Mouse (Mus musculus) cerebellum, adult 11 months (tissue): ENCODE data around the gene Grpel1.

Source experiments
- DNase-seq: peaks from one replicate; pipeline ENCODE4 v3.0.0; 2022

The Grpel1 gene

DNA sequence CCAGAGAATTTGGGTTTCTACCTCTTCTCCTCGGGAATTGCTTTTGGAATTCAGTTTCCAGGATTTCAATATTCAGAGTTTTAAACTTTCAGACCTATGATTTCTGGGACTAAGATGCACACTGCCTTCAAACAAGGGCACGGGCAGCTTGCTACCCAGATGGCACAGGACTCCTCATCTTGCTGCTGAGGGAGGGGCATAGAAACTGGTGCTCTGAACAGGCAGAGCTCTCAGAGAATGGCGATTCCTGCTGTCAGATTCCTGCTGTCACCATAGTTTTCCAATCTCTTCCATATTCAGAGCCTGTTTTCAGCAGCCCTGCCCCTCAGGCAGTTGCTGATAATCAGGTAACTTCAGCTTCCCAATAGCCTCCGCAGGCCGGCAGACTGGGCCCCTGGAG is 50.8 kb downstream of the Grpel1 start:
- no peak for DNase-seq

DNA sequence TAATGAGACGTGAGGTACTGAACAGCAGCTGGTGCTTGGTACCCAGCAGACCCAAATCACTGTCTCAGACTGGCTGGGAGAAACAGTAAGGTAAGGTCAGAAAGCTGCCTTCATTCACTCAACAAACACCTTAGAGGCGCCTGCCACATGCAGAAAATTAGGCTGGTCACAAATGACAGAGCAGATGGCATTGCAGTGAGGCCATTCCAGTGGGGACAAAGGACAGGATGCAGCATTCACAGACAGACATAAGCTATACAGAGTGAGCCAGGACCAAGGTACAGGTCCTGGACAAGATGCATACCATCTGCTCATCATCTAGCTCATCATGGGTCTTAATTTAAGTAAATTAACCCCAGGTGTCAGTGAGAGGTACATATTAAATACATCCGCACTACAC is 52.8 kb downstream of the Grpel1 start:
- peak; percentile 24 for DNase-seq

DNA sequence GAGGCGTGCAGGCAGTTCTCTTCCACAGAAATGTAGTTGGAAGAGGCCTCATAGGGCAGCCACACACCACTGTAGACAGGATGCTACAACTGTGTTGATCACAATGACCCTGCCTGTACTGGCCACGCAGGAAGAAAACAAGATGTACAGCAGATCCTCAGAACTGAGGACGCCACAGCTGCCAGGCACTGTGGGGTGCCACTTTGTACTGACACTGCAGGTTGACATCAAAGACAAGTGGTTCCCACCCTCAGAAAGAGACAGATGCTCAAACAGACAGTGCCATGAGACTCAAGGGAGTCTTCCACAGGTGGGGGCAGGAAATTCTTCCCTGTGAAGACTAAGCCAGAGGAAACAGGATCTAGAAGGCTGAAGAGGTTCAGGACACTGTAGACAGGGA is 55.0 kb downstream of the Grpel1 start:
- no peak for DNase-seq

DNA sequence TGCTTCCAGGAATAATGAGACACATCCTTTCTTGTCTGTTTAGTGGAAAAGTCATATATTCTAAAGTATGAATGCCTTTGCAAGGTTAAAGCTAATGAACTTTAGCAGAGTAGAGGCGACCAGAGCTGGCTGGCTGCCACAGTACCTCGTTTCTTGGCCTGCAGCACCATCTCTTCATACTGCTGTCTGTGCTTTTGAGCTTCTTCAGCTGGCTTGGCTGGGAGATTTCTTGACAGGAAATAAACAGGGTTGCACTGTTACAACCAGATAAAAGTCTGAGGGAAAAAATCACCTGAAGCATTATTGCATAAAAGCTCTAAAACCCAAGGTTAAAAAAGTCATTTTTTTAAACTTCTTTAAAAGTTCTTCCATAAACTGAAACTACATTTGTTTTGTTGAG is 58.0 kb downstream of the Grpel1 start:
- no peak for DNase-seq

DNA sequence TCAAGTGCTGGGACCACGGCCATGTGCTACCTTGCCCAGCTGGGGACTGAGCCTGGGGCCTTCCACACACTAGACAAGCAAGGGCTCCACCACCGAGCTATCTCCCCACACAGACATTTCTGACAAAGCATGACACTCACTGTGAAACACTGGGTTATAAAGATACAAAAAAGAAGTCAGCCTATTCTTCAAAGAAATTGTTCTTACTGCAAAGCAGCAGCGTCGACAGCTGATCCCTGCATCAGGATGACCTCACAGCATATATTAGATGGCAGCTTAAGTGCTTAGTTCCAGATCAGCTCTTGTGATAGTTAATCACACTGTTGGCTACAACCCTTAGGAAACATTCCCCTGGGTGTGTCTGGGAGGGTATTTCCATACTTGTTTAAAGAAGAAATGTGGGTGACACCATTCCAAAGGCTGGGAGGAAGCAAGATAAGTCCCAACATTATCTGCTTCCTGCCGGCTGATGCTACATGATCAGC is 58.5 kb downstream of the Grpel1 start:
- DNase-seq = no peak
